Mouse (Mus musculus): ENCODE results near the gene Tctn1. TPM values are rescaled to one million over a fixed set of nuclear protein-coding genes. Genes with fewer than 3 reads are reported as not detected.

Tctn1 gene
- total RNA-seq (2014; rRNA removed; ENCODE audit: low replicate concordance) (5.7 and 21.6 TPM in 2 replicates), polyA plus RNA-seq (2015; fragmentation: Nextera tagmentation; extraction: Ambion mirVana) (2.3 TPM in 2 replicates)

DNA sequence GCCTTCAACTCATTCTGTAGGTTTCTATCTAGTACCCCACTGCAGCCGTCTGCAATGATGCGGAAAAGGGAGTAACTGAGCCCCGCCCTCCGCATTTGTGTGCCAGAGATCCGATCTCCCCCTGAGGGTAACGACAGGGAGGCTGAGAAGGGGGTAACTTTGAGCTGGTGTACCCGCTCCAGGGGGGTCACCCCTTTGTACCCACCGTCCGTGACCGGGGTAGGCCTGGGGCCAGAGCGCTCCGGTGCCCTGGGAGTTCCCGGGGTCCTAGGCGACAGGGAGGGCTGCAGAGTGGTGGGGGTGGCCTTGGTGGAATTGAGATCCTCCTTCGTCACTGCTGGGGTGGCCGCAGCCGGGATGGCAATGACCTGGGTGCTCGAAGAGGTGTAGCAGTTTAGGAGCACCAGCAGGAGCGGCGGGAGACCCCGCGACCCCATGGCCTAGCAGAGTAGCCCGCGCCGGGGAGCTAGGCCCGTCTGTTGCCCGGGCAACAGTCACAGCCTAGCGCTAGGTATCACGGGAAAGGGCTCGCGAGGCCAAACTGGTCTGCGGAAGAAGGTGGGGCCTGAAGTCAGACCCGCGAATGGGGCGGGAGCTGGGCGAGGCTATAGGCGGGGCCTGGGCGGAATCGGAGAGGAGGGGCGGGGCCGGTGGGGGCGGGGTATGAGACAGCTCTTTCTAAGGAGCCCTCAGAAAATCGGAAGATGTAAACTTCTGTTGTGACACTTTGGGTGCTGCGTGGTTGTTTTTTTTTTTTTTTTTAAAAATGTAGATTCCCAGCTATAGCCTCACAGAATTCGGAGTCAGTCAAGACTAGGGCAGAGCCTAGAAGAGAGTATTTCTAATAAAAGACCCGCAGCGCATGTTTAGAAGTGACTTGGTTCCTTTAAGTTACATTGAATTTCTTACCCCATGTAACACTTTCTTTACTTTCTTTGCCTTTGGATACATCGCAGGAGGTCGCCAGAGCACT, at the start of gene Tctn1:
Gene Tctn1 (minus strand): TSS at position 528 of the 973 bp plus-strand sequence.
- DNase-seq (ENCODE audit: low spot score) = peak; percentile 98
- H3K4me1 ChIP-seq (ENCODE audit: control insufficient read depth, insufficient read depth) = 0 out of 2 replicates have a peak, but pooled peaks cover 5% of the 10 kb centered on the region
- H3K9me3 ChIP-seq (replicated peaks; ENCODE audit: control insufficient read depth, low read length) = no peaks in the 10 kb centered on the region
- no peaks in the 10 kb centered on the region for H3K27me3 ChIP-seq (ENCODE audit: control insufficient read depth, insufficient read depth, low read length)
- peak within 1 kb of the TSS; percentile 64 for H3K27ac ChIP-seq (ENCODE audit: low read depth)
- peak within 1 kb of the TSS; percentile 77 for H3K4me3 ChIP-seq (ENCODE audit: low read depth, low read length)
- TF ChIP-seq EP300 (IDR thresholded peaks at IDR 0.05; ENCODE audit: low read depth) = no peak
- no peak for TF ChIP-seq CTCF (IDR thresholded peaks at IDR 0.05; ENCODE audit: low read depth)
- H3K4me2 ChIP-seq (ENCODE audit: low read depth, low read length) = peak within 1 kb of the TSS; percentile 97
- peaks cover 18% of the 10 kb centered on the region; the same call in 1 of the 2 replicates for H3K36me3 ChIP-seq (replicated peaks; ENCODE audit: control insufficient read depth, insufficient read depth, low read length)
- peak within 1 kb of the TSS; percentile 78 for H3K9ac ChIP-seq (replicated peaks; ENCODE audit: low read depth, low read length)
- WGBS = 2% methylated on average over 49 of the region's 49 CpGs
- peak; percentile 100 for ATAC-seq (ENCODE audit: insufficient read depth, low read depth)

DNA sequence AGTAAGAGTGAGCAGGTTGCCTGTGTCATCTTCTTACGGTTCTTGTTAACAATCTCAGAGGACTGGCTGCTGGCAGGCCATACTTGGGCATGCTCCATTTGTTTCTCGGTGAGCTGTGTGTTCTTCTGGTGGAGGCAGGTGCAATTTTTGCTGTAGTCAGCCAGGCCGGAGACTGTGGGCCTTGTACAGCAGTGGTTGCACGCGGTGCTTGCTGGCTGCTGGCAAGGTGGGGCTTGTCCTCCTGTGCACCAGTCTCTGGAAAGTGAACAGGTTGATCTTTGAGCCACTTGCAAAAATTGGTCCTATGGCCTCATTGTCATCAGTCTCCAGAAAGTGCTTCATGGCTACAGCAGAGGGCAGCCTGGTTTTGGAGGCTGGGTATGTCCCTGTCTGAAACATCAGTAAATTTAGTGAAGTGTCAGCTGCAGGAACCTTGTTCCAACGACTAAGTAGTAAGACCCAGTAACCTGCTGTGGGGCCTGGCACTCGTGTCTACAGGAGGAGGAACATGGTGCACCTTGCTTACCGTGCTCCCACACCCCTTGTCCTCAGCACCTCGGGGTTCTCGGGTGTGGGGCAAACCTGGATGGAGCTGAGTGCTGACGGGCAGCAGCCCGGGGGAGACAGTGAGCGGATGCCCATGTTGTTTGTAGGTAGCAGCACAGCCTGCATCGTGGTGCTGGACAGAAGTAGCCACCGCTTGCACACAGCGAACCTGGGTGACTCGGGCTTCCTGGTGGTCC, 48.9 kb upstream of the Tctn1 start:
- DNase-seq (ENCODE audit: low spot score) = no peak
- Histone ChIP-seq H3K4me1 (ENCODE audit: control insufficient read depth, insufficient read depth) (peaks cover 23% of the 10 kb centered on the region), H3K27ac (ENCODE audit: low read depth) (no peak overlapping the region; the same call in 1 of the 2 replicates)

DNA sequence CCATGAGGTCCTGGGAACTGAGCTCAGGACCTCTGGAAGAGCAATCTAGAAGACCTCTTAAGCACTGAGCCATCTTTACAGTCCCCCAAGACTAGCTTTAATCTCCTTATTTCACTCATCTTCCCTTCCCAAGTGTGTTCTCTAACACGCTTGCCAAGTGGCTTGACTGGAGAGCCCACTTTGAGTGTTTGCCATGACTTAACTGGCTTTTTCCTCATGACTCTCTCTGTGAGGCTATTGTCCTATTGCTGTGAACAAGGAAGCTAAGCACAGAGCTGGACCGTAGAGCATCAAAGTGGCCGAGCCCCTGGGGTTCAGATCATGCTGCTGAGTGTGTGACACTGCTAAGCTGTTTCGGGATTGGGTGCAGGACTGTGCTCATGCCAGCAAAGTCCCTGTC, 48.1 kb upstream of the Tctn1 start:
- Histone ChIP-seq H3K36me3 (replicated peaks; ENCODE audit: control insufficient read depth, insufficient read depth, low read length) (peaks cover 36% of the 10 kb centered on the region), H3K4me3 (ENCODE audit: low read depth, low read length) (no peak overlapping the region), H3K4me2 (ENCODE audit: low read depth, low read length) (no peak overlapping the region), H3K9ac (replicated peaks; ENCODE audit: low read depth, low read length) (no peak overlapping the region), H3K27me3 (ENCODE audit: control insufficient read depth, insufficient read depth, low read length) (no peaks in the 10 kb centered on the region), H3K4me1 (ENCODE audit: control insufficient read depth, insufficient read depth) (peaks cover 18% of the 10 kb centered on the region), H3K9me3 (replicated peaks; ENCODE audit: control insufficient read depth, low read length) (no peaks in the 10 kb centered on the region), H3K27ac (ENCODE audit: low read depth) (no peak overlapping the region; the same call in 1 of the 2 replicates)
- no peak for DNase-seq (ENCODE audit: low spot score)
- TF ChIP-seq EP300 (IDR thresholded peaks at IDR 0.05; ENCODE audit: low read depth) (no peak), CTCF (IDR thresholded peaks at IDR 0.05; ENCODE audit: low read depth) (no peak)
- 82% methylated on average over 4 of the region's 4 CpGs for WGBS
- no peak for ATAC-seq (ENCODE audit: insufficient read depth, low read depth)

More for the DNA sequence above, 48.9 kb upstream of the Tctn1 start:
- ATAC-seq (ENCODE audit: insufficient read depth, low read depth) = no peak
- TF ChIP-seq EP300 (IDR thresholded peaks at IDR 0.05; ENCODE audit: low read depth) (no peak), CTCF (IDR thresholded peaks at IDR 0.05; ENCODE audit: low read depth) (no peak)
- WGBS = 86% methylated on average over 17 of the region's 17 CpGs
- Histone ChIP-seq H3K4me2 (ENCODE audit: low read depth, low read length) (no peak overlapping the region), H3K36me3 (replicated peaks; ENCODE audit: control insufficient read depth, insufficient read depth, low read length) (peaks cover 39% of the 10 kb centered on the region), H3K27me3 (ENCODE audit: control insufficient read depth, insufficient read depth, low read length) (no peaks in the 10 kb centered on the region), H3K9ac (replicated peaks; ENCODE audit: low read depth, low read length) (no peak overlapping the region), H3K9me3 (replicated peaks; ENCODE audit: control insufficient read depth, low read length) (no peaks in the 10 kb centered on the region), H3K4me3 (ENCODE audit: low read depth, low read length) (no peak overlapping the region)

DNA sequence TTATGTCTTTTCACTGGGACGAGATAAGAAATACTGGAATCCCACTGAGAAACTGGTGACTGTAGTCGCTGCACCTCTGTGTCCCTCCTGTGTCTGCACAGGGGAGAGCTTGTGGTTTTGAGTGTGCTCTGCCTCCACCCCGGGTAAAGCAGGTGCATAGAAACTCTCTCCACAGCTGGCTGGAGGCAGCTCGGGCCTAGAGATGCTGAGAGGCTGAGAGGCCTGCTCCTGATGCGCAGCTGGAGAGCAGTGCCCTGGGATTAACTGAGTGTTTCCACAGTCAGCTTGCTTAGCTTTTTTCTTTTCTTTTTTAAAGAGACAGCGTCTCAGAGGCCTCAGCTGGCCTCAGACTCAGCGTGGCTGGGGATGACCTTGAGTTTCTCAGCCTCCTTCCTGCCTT, 47.4 kb upstream of the Tctn1 start:
- ATAC-seq (ENCODE audit: insufficient read depth, low read depth) = no peak
- Histone ChIP-seq H3K36me3 (replicated peaks; ENCODE audit: control insufficient read depth, insufficient read depth, low read length) (peaks cover 30% of the 10 kb centered on the region), H3K9ac (replicated peaks; ENCODE audit: low read depth, low read length) (no peak overlapping the region)

DNA sequence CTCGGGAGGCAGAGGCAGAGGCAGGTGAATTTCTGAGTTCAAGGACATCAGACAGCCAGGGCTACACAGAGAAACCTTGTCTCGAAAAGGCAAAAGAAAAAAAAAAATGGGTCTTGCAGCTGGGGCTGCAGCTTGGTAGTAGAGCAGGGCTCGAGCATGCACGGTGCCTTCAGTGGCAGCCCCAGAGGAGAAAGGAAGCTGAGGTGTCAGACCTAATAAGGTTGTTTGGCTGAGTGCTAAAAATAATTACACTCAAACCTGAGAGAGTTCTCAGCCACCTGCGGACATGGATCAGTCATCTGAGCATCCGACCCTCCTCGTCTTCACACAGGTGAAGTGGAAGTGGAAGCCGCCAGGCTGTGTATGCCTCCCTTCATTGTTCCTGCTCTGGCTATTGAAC, 46.4 kb upstream of the Tctn1 start:
- H3K4me1 ChIP-seq (ENCODE audit: control insufficient read depth, insufficient read depth) = peaks cover 9% of the 10 kb centered on the region; the same call in 1 of the 2 replicates
- peak overlapping the region; percentile 33; the same call in 1 of the 2 replicates for H3K27ac ChIP-seq (ENCODE audit: low read depth)
- no peak overlapping the region for H3K4me2 ChIP-seq (ENCODE audit: low read depth, low read length)
- no peaks in the 10 kb centered on the region for H3K9me3 ChIP-seq (replicated peaks; ENCODE audit: control insufficient read depth, low read length)
- no peaks in the 10 kb centered on the region for H3K27me3 ChIP-seq (ENCODE audit: control insufficient read depth, insufficient read depth, low read length)
- H3K9ac ChIP-seq (replicated peaks; ENCODE audit: low read depth, low read length) = no peak overlapping the region
- WGBS = 50% methylated on average over 8 of the region's 8 CpGs
- DNase-seq (ENCODE audit: low spot score) (no peak), ATAC-seq (ENCODE audit: insufficient read depth, low read depth) (no peak)
- peaks cover 30% of the 10 kb centered on the region for H3K36me3 ChIP-seq (replicated peaks; ENCODE audit: control insufficient read depth, insufficient read depth, low read length)
- H3K4me3 ChIP-seq (ENCODE audit: low read depth, low read length) = no peak overlapping the region
- TF ChIP-seq CTCF (IDR thresholded peaks at IDR 0.05; ENCODE audit: low read depth) = no peak
- no peak for TF ChIP-seq EP300 (IDR thresholded peaks at IDR 0.05; ENCODE audit: low read depth)

More for the DNA sequence above, 47.4 kb upstream of the Tctn1 start:
- no peak overlapping the region for H3K4me3 ChIP-seq (ENCODE audit: low read depth, low read length)
- no peaks in the 10 kb centered on the region for H3K9me3 ChIP-seq (replicated peaks; ENCODE audit: control insufficient read depth, low read length)
- peaks cover 12% of the 10 kb centered on the region for H3K4me1 ChIP-seq (ENCODE audit: control insufficient read depth, insufficient read depth)
- no peaks in the 10 kb centered on the region for H3K27me3 ChIP-seq (ENCODE audit: control insufficient read depth, insufficient read depth, low read length)
- H3K27ac ChIP-seq (ENCODE audit: low read depth) = no peak overlapping the region; the same call in 1 of the 2 replicates
- 66% methylated on average over 7 of the region's 7 CpGs for WGBS
- TF ChIP-seq EP300 (IDR thresholded peaks at IDR 0.05; ENCODE audit: low read depth) (no peak), CTCF (IDR thresholded peaks at IDR 0.05; ENCODE audit: low read depth) (no peak)
- no peak for DNase-seq (ENCODE audit: low spot score)
- no peak overlapping the region for H3K4me2 ChIP-seq (ENCODE audit: low read depth, low read length)
